Mouse (Mus musculus) lung, postnatal 4 days (tissue): ENCODE results near the gene Cct5.
"Not testable (repeated sequence)": the region's sequence is repeated elsewhere in the genome, so short reads cannot be mapped to it uniquely, and the experiment has no call there.

Experiments used
- DNase-seq, 2 experiments: peaks; one replicate each; pipeline ENCODE4 v3.0.0; 2021

The Cct5 gene

GRCm38 (mm10) chr15:31595651-31596050 is 6.0 kb downstream of the Cct5 start:
- DNase-seq, result peak in 1 of 2 experiments; percentile 58

- no peak for DNase-seq
These were observed 7.3 kb downstream of the Cct5 start for GRCm38 (mm10) chr15:31594260-31594659.

- DNase-seq, result no peak
These were observed 9.1 kb downstream of the Cct5 start for GRCm38 (mm10) chr15:31592531-31592930.

- no peak for DNase-seq
These were observed 11.4 kb downstream of the Cct5 start for GRCm38 (mm10) chr15:31590176-31590575.

DNA sequence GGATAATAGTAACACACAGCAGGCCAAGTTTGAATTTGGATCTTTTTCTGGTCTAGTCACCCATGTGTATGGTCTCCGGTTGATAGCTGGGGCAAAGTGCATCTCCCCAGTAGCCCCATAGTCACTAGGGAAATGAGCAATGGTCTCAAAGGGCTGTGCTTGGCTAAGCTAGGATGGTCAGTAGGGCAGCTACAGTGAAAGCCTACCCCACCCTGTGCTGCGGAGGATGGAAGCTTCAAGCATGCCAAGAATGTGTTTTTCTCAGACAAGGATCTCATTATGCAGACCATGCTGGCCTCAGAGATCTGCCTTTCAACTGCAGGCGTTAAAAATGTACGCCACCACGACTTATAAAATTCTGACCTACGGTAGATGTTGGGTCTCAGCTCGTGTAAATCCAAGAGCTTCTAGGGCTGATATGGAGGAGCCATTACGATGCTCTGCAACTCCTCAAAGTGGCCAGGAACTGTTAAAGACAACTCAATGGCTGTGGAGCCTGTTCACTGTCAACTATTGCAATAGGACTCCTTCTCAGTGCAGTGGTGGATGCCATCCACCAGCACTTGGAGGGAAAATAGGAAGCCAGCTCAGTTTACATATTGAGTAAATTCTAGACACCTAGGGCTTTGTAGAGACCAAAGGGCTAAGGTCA is 12.5 kb downstream of the Cct5 start:
- no peak for DNase-seq

DNA sequence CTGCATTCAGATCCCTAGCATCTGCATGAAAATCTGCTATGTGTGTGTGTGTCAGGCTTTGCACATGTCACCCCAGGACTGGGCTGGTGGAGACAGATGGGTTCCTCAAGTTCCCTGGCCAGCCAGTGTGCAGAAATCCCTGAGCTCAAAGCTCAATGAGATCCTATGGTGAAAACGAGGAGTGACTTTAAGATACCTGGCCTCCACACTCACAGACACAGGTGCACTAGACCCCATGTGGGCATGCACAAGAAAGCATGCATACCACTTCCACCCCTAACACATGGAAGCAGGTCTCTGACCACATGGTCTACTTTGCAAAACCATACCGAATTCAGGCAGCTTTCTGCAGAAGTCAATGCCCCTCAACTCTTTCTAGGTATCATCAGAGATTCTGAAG is 13.8 kb downstream of the Cct5 start:
- DNase-seq, result no peak

DNA sequence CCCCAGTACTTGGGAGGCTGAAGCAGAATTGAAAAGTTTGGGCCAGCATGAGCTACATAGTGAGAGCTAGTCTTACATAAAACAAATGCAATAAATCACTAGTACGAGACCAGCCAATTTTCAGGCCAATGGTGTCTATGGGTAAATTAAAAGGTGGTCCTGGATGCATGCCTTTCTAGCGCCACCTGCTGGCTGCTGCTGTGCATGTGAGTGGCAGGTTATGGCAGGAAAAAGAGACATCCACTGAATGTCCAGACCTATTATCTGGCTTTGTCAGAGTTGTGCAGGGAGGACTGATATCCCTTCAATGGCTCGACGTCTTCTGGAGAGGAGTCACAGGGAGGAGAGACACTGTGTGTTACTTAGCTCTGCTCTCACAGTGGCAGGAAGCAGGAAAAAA is 15.1 kb downstream of the Cct5 start:
- DNase-seq, result peak; percentile 80 to 86

GRCm38 (mm10) chr15:31586088-31586487 is 15.5 kb downstream of the Cct5 start:
- no peak for DNase-seq

DNA sequence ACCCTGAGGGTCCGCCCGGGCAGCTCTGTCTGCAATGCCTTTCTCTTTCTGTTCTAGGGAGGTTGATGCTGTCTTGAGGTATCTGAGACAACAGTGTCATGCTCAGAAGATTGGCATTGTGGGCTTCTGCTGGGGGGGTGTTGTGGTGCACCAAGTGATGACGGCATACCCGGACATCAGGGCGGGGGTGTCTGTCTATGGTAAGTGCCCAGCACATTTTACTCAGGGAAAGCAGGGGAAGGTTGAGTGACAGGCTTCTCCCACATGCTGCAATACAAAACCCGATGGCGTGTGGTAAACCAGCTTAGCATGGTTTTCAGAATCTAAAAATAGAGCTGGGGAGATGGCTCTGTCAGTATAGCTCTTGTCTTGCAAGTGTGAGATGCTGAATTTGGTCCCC is 16.4 kb downstream of the Cct5 start:
- DNase-seq, result no peak

GRCm38 (mm10) chr15:31583304-31584085 is 18.1 kb downstream of the Cct5 start:
- no peak for DNase-seq

GRCm38 (mm10) chr15:31581086-31581485 is 20.5 kb downstream of the Cct5 start:
- DNase-seq, result not testable (repeated sequence)

DNA sequence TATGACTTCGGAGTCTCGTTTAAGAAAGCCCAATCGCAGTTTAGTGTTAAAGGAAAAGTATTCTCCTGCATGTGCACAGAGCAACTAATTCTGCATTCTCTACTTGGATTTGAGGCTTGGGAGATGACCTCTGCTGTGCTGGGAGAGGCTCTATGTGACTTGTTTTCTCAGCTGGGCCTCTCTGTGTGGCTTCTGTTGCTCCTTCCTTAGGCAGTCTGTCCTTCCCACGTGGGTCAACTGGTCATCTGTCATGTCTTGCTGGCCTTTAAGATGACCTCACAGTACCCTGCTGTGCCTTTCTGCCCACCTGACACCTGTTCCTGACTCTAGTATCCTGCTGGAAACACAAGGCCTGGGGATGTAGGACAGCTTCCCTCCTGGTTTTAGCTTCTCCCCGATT is 25.5 kb downstream of the Cct5 start:
- no peak for DNase-seq

DNA sequence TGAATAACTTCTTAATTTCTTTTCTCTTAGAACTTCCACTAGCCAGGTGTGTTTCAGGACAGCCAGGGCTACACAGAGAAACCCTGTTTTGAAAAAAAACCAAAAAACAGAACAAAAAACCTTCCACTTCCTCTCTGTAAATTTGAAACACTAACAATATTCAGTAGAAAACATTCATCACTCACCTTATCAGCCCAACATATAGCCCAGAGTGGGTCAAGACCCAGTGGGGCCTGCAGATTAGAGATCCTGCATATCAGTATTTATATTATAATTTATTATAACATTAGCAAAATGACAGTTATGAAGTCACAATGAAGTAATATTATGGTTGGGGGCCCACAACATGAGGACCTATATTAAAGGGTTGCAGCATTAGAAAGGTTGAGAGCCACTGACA is 27.9 kb downstream of the Cct5 start:
- DNase-seq, result no peak

DNA sequence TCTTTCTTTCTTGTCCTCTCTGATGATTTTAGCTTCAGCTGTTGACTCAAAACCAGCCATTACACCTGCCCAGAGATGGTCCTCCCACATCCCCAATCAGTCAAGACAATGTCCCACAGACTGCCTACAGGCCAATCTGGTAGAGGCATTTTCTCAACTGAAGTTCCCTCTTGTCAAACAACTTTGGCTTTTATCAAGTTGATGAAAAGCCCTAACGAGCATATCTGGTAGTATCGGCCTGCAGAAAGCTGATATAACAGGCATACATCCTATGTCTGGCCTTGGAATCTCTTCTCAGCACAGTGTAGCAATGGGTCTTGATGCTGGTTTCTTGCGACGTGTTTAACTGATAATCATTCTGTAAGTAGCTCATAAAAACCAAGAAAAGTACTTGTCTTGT is 28.3 kb downstream of the Cct5 start:
- DNase-seq, result no peak

DNA sequence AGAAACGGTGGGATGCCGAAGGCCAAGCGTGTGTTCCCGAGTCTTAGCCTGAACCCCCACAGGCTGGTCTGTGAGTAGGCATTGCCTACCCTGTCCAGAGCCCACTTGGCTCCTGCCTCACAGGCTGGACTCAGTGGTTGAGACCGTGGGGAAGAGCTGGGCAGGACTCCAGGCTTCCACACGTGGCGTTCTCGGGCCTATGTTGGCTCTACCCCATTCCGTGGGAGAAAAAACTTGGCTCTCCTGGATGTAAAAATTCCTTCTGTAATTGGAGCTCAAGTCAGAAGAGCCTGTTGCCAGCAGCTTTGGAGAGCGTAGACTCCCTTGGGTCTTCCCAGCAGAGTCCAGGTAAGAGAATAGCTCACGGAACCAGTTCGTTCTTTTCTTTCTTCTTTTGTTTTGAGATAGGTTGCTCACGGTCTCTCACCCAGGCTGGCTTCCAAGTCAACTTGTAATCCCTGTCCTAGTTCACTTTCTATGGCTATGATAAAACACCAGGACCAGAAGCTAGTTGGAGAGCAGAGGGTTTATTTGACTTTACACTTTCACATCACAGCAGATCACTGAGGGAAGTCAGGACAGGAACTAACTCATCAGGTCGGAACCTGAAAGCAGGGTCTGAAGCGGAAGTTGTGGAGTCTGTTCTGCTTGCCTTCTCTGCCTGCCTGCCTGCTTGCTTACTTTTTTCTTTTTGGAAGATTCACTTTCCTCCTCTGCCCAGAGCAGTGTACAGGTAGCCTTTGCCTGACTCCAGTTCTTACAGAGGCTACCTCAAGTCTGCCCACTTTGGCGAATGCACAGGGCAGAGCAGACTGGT is 29.5 kb downstream of the Cct5 start:
- no peak for DNase-seq

DNA sequence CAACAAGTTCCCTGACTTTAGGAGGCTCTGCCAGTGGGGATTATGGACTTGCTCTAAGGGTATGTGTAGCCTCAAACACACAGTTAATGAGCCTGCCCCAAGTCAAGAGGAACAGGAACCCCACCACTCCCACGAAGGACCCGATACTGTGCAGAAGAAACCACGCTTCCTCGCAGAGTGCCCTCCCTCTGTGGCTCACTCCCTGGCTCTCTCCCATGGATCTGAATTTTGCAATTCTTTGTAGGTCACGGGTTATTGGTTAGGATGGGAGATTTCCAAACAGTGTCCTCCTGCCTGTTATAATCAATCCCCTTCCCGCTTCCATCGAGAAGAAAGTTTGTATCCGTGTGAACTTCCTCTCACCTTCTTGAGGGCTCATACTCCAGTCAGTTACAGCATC is 30.6 kb downstream of the Cct5 start:
- DNase-seq, result no peak

DNA sequence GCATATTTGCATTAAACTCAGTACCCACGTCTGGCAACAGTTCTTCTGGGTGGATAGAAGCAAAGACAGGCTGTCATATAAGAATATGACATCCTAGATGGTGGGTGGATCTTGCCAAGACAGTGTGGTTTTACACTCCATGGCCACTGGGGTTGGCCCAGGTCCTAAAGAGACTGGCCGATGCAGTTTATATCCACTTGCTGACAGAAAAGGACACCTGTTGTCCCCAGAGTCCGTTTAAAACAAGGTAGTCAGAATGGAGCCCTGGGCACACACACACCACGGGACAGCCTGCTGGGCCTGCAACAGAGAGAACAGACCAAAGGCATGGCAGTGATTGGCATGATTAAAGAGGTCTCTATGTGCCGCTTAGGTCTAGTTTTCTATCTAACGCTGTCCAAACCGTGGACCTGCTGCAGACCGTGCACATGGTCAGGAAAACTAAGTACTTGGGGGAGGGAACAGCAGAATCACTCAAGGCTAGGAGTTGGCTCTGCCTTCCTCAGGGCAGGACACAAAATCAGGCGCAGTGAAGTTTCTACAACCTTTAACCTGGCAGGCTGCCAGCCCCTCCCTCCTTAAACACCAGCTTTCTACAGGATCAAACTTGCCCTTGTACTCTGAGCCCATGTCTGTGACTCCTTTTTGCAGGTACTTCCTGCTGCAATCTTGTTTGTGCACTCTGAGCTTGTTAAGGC is 32.1 kb downstream of the Cct5 start:
- DNase-seq, result peak in 1 of 2 experiments; percentile 50

DNA sequence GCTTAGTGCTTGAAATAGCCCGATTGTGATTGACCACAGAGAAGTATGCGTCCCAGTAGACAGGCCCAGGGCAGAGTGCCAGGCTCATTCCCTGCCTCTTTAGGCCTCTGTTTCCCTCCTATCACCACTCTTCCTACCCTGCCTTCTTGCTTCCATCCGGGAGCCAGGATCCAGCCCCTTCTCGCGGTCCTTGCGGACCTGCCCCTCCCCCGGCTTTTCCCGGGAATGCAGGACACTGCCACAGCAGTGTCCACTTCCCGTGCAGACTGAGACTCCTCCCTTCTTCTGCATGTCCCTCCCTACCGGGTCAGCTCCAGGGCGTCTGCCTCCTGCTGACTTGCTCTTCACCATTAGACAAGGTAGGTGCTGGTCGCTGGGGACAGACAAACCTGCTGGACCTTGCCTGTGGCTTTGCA is 33.0 kb downstream of the Cct5 start:
- DNase-seq, result peak; percentile 69 to 84

DNA sequence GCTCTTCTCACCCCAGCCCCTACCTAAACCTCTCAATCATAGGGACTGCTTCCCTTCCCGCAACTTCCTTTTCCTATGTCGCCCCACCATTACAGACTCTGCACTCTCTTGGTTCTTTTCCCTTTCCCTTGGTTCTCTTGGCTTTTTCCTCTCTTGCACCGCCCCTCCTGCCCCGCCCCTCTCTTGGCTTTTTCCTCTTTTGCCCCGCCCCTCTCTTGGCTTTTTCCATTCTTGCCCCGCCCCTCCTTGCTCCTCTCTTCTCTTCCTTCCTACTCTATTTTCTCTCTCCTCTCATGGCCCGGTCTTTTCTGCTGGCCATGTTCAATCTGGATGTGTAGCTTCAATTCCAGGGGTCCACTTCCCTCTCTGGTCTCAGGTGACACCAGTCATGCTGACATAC is 34.2 kb downstream of the Cct5 start:
- no peak for DNase-seq

GRCm38 (mm10) chr15:31565786-31566185 is 35.8 kb downstream of the Cct5 start:
- DNase-seq, result no peak

DNA sequence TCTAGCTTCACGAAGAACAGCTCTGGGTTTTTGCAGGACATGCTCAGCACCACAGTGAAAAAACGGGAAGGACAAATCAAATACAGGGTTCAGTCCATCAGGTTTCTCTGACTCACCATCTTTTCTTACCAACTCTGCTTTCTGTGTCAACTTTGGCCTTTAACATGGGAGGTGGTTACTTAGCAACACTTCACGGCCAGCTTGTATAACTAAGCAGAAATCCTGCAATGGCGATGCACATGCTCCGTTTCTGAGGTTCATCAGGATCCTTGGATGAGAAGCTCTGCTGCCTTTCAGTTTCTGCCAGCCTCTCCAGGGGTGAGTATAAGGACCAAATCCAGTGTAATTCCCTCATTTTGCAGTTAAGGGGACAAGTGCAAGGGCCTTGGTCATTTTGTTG is 36.4 kb downstream of the Cct5 start, which contains the start of gene Cmbl:
Gene Cmbl, plus strand, starts transcription at position 206 of the 400 bp plus-strand sequence.
- DNase-seq, result no peak

GRCm38 (mm10) chr15:31563577-31564546 is 37.7 kb downstream of the Cct5 start:
- DNase-seq, result peak; percentile 28 to 53
